ENCODE assay signal across 22 mouse cellular contexts in genomic region chr3:88129006-88129405, GRCm38 (mm10). TPM values are rescaled to one million over a fixed set of nuclear protein-coding genes. Genes with fewer than 3 reads are reported as not detected.
"Had no signal": no experiment of that assay in that cellular context is flagged by ENCODE, and none has a peak within 500 bp of the region (broad histone marks: within the 10 kb centered on the region; RNA-seq: fewer than 3 reads in every experiment).

No protein-coding gene starts in this region.

- DNase-seq: liver, postnatal 0 days; lung, adult 2 months; right cerebral cortex, postnatal 14 days; thymus, adult 18-20 months; thymus, postnatal 14 days; thymus, postnatal 36 days had no signal

RNA-seq across cellular contexts. Expression of gene Iqgap3, which starts 47.2 kb away (rescaled TPM):
- total RNA-seq: monocyte, adult 5-6 weeks; neutrophil, adult 5-6 weeks had no signal

RNA-seq across cellular contexts. Expression of gene Ttc24, which starts 50.9 kb away (rescaled TPM):
- total RNA-seq: megakaryocyte progenitor cell, adult 5-6 weeks; midbrain, postnatal 0 days; monocyte, adult 5-6 weeks; neutrophil, adult 5-6 weeks had no signal
- polyA plus RNA-seq: liver, embryonic 15.5 days; liver, postnatal 0 days; lung, adult 2 months; lung, embryonic 15.5 days; lung, postnatal 0 days; macrophage; midbrain, embryonic 11.5 days; midbrain, embryonic 13.5 days; midbrain, embryonic 15.5 days; midbrain, postnatal 0 days; neural tube, embryonic 12.5 days; neural tube, embryonic 14.5 days; spleen, adult 2 months; stomach, embryonic 14.5 days; stomach, embryonic 16.5 days had no signal
